Mouse (Mus musculus) testis, postnatal 14 days (tissue): ENCODE data around the gene St3gal5.
"Not testable (repeated sequence)": the region's sequence is repeated elsewhere in the genome, so short reads cannot be mapped to it uniquely, and the experiment has no call there.

Experiments used
- DNase-seq: peaks from one replicate; pipeline ENCODE4 v3.0.0; 2021; ENCODE audit warnings: low spot score

Gene St3gal5

DNA sequence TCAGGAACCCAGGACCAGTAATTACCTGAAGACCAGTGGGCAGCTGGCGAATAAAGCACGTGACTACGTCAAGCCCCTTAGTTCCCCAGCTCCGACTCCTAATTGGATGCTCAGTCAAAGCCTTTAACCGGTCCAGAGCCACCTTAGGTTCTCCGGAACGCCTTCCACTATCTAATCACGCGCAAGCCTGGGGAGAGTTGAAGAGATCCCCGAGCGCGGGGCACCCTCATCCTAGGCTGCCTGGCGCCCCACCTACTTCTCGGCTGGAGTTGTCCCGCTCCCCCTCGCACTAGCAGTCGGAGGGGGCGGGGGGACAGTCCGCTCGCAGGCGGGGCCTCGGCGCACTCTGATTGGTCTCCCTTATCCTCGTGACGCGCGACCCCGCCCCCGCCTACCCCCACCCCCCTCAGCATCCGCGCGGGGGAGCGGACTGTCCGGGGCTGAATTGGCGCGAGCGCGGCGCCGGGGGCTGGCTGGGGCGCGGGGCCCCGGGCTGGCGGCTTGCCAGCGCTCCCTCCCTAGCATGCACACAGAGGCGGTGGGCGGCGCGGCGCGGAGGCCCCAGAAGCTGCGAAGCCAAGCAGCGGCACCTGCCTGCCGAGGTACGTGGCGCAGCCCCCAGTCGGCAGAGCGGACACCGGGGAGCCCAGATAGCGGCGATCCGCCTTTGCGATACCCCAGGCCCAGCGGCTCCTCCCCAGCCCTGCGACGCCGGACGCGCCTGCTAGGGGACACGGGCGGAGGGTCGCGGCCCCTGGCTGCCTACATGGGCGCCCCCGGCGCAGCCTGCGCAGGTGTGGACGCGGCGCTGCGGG lies at the start of gene St3gal5:
Gene St3gal5 (plus strand): TSS at position 412 of the 815 bp plus-strand sequence.
- DNase-seq = peak; percentile 93

DNA sequence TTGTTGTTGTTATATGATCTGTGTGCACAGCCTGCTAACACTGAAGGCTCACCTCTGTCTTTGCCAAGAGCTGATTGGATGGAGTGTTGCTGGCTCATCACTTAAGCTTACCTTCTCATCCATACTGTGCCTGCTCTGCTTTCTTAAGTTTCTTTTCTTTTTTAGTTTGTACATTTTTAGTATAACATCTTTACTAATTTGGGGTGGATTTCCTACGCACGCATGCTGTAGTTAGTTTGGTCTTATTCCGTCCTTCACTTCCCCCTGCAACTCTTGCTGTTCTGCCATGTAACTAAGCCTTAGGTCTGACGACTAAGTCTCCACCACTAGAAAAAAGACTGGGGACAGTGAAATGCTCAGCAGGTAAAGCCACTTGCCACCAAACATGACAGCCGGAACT lies 48.7 kb upstream of the St3gal5 start:
- no peak for DNase-seq

DNA sequence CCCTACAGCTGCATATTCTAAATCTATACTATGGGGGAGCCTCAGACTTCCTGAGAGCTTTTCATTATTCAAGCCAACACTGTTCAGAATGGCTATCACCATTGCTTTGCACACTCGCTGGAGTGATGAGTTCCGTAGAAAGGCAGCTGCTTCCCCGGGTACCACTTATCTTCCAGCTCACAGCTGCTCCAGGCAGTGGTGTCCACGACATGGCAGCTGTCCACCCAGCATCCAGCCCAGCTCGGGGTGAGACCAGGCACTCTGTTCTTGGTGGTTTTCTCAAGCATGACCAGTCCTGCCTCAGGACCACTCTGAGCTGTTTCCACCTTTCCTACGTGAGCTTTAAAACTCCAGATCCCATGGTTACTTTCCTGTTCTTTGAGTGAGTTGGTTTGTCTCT lies 47.5 kb upstream of the St3gal5 start:
- DNase-seq = no peak

DNA sequence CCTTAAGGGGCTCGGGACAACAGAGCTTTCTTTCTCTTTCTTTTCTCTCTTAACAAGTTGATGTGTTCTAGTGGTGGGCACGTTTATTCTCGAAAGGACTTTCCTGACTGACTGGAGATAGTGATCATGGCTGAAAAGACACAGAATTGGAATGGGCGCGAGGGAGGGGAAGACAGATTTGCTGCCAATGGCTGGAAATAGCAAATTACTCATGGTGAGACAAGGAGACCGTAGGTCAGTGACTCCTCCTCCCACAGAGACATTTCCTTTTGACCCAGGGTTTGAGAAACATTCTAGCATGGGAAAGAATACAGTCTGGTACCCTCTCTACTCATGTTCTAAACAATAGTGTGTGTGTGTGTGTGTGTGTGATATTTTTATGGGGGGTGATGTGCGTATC lies 46.6 kb upstream of the St3gal5 start:
- DNase-seq = no peak

DNA sequence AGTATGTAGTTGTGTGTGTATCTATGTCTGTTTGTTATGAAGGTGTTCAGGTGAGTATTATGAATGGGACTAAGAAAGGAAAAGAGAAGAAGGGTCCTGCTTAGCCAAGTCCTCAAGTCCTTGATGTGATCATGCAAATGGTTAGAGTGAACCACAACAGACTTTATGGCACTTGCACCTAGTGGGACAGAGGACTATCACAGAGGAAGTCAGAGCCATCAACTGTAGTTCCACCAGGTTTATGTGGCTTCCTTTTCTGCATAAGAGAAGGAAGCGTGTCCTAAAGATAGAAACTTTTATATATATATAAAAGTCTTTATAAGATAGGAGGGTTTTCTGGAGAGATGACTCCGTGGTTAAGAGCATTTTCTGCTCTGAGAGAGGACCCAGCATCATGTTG lies 46.1 kb upstream of the St3gal5 start:
- DNase-seq = no peak

DNA sequence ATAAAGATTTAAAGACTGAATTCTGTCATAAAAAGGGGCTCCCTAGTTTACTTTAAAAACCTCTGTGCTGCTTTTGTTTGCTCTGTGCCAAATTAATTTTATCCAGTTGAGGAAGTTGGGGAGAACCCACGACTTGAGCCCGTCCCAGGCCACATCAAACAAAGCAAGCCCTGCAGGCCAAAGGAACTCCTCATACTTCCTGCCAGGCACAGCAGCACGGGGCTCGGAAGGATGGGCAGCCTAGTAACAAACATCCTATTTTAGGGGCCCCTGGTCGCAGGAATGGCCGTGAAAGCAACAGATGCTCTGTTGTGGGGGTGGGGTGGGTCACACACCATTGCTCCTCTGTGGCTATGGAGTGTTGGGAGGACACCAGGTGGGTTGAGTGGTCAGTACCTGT lies 45.6 kb upstream of the St3gal5 start:
- DNase-seq = no peak

DNA sequence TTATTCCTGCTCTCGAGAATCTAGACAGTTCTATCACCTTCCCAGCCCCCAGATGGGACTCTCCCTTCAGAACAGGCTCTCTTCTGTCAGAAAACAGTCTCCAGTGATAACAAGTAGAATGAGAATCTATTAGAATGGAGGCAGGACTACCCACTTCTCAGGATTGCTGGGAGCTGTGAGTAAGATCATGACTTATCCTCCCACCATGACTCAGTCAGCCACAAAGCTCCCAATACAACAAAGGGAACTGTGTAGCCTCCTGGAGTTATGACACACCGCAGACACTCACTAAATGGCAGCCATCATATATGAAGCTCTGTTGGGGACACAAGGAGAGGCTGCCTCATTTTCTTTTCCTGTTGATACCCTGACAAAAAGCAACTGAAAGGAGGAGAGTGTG lies 40.8 kb upstream of the St3gal5 start:
- DNase-seq = no peak

DNA sequence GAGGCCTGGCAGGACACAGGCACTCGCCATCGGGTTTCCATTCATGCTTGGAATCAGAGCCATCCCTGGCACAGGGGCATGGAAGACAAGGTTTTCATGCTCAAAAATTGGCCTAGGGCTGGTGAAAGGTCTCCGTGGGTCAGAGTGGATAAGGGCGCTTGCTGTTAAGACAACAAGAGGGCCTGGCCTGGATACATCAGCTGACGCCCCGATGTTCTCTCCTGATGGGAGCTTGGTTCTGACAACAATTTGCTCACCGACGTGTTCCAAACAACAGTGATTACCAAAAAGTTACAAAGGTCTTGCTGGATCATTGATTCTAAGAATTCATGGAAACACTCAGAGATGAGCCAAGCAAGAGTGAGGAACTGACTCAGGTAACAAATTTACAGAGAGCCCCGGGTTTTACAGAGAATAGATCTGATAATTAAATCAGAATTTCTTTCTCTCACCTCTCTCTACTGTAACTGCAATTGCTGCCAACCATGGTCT lies 38.9 kb upstream of the St3gal5 start:
- no peak for DNase-seq

DNA sequence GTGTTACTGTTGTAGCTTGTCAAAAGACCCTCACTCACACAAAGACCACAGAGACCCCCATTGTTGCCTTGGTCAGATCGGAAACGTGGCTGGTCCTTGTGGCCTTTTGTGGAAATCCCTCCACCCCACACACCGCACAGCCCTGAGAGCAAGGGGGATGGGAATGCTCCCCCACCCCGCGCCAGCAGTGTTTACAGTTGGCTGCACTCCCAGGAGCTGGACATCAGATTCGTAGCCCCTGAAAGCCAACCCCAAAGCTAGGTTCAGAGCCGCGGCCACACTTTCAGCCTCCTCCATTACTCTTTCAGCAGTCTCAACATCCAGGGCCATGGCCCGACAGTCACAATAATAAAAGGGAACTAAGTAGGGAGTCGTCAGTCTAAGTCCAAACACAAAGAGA lies 36.7 kb upstream of the St3gal5 start:
- DNase-seq = not testable (repeated sequence)

DNA sequence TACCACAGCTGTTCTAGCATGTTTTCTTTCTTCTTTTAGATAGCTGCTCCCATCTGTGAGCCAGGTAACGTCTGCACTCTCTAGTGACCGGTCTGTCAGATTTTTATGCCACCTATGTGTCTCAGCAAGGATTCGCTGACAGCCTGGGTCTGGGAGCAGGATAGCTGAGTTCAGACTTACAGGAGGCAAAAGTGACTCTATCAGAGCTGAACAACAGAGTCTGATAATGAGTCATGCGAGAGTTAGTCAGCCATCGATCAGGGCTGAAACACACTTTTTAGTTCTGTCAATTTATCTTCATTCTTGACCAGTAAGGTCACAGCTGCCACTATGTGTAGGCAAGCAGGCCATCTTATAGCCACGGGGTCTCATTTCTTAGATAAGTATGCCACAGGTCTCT lies 33.7 kb upstream of the St3gal5 start:
- DNase-seq = no peak

DNA sequence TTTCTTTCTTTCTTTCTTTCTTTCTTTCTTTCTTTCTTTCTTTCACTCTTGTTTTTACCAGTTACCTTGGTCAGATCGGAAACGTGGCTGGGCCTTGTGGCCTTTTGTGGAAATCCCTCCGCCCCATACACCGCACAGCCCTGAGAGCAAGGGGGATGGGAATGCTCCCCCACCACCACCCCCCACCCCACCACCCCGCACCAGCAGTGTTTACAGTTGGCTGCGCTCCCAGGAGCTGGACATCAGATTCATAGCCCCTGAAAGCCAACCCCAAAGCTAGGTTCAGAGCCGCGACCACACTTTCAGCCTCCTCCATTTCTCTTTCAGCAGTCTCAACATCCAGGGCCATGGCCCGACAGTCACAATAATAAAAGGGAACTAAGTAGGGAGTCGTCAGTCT lies 31.4 kb upstream of the St3gal5 start:
- DNase-seq = no peak

DNA sequence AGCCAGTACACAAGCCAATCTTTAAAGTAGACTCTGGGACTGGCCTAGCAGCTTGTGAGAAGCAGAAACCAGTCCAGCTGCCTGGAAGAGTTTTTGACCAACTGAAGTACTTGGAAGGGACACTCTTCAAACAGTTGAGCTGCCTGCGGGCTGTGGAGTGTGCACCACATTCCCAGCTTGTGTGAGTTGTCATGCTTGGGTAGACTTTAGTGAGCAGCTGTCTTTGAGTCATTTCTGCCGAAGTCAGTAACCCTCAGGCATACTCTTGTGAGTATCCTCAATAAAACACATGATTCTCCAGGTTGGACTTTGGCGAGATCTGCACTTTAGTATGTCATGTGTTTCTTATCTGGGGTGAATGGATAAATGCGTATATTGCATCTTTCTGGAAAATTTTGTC lies 29.0 kb upstream of the St3gal5 start:
- no peak for DNase-seq

DNA sequence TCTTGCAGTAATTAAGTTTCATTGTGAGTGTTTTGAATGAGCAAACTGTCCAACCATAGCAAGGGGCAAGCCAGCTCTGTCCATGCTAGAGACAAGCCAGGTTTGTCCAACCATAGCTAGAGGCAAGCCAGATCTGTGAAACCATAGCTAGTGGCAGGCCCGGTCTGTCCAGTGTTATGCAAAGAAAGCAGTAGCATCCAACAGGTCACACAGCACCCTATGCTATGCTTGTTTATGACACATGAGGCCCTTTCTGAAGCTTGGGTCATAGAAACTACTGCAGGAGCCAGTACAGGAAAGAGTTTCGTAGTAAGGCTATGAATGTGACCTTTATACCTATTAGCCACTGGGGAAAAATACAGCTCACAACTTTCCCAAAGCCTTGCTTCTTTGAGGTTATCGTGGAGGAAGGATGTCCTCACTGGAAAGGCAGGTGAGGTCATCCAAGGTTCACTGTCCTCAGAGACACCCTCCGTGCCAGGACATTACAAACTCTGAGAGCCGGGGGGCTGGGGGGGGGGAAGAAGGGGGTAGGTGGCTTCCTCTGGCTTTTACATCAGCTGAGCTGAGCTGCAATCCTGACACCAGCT lies 26.0 kb upstream of the St3gal5 start:
- DNase-seq = no peak

DNA sequence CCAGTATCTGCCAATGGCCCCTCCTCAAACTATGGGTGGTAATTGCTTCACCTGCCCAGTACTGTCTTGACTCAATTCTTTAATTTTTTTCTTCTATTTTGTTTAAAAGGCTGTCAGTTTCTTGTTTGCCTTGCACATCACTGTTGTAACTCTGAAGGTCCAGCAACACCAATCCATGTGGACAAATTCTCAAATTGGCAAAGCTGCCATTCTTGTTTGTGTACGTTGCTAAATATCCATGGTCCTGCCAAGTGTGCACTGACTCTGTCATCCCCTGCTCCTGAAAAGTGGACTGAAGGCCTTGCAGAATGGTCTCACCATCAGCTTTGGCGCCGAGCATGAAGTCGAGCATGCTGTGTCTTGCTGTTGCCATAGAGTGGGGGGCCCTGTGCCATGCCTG lies 23.6 kb upstream of the St3gal5 start:
- DNase-seq = no peak

DNA sequence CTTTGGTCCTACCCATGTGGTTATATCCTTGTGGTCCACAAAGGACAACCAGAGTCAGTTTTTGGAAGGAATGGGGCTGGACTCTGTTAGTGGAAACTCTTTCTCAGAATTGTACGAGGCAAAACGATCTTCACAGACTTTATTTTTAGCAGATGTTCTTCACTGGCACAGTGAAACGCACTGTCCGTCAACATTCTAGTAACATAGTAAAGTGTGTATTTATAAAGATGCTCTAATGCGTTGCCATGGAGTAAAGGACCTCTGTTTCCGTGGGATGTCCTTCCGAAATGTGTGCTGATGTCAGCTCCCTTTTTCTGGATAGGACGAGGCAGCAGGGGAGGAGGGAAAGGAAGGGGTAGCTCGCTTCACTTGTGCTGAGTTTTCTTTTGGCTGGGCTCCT lies 20.9 kb upstream of the St3gal5 start:
- DNase-seq = no peak

DNA sequence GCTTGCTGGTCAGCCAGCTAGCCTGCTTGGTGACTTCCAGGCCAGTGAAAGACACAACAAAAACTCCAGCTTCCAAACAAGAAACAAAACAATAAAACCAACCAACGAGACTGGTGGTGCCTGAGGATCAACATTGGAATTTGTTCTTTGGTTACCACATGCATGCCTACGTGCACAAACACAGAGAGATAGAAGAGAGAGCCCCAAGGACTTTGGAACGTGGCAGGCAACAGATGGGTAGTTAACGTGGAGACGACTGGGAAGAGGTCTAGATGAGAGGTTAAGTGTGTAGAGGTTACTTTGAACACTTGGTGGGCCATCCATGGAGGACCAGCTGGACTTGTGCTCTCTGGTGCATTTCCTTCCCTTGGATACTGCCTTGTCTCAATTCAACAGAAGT lies 19.2 kb upstream of the St3gal5 start:
- DNase-seq = no peak

DNA sequence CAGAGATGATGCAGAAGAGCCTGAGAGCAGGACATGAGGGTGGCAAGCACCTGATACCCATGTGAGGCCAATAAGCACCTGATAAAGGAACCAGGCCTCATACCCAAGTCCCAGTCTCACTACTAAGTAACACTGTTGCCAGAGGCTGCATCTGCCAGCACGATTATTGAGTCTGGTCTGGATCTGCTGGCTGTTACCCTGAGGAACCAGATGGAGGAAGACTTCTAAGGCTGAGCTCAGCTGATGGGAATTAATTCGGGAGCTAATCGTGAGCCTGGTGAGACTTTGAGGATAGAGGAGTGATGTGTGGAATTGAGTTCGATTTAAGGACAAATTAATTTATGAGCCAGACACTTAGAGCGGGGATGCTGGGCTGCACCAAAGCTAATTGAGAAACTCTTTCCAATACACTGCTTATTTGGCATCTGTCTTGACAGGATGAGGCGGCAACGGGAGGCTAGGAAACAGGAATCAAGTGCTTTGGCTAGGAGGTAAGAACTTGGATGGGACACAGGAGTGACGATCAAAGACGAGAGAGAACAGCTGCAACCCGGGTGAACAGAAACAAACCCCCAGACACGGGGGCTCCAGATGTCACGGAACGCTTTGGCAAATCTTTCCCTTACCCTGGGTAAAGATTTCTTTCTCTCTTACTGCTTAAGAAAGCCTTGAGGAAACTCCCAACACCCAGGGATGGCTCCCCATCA lies 15.9 kb upstream of the St3gal5 start:
- no peak for DNase-seq

DNA sequence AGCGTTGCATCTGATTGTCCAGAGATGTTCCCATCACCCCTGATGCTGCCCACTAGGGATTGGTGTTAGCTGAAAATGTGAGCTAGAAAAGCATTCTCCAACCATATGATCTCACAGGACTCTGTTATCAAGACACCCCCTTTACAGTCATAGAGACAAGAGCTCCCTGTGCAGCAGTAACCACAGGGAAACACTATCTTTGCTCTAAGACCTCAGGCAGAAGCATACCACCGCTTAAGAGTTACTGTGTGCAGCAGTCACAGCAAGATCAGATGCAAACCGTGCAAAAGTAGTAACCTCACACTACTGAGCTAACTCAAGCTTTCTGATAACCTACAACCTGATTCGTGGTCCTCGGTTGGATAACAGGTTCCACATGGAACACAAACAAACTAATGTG lies 10.0 kb upstream of the St3gal5 start:
- DNase-seq = no peak

DNA sequence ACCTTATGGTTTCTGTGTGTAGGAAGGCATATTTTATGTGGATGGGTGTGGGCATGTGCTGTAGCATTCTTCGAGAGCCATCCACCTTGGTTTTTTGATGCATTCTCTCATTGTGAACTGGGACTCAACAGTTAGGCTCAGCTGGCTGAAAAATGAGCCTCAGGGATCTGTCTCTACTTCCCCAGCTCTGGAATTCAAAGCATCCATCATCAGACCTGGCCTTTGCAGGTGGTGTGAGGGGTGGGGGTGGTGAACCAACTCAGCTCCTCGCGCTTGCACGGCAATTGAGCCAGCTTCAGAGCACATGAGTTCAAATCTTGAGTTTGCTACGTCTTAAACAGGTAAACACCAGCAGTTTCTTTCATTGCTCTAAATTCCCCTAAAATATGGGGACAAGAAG lies 7.5 kb upstream of the St3gal5 start:
- no peak for DNase-seq

DNA sequence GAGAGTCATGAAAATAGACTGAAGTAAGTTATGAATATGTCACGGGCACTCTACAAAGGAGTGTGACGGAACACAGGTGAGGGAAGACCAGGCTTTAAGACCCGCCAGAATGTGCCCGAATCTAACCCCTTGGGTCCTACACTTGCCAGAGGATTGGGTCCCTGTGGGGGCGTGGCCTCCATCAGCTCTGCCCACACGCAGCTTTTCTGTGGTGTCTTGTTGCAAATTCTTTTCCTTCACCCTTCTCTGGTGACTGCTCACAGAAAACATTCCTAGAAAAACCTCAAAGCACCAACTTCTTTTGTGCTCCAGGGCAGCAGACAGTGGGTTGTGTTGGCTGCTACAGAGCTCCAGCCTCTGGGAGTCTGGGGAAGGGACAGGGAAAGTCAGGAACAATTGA lies 6.4 kb upstream of the St3gal5 start:
- DNase-seq = no peak

DNA sequence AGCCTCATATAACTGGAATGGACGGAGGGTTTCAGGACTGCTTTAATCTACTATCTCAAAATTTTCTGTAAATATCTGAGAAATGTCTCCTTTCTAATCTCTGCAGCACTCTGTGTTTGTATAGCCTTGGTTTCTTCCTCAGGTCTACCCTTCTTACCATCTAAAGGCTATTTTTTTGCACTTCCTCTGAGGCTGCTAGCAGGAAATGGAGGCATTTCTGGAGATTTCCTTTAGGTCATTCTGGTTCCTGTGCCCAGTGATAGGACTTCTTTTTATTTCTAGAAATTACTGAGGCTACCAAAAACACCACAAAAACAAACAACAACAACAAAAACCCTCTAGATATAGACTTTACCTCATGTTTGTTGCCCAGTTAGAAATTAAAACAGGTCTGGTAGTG lies 4.3 kb upstream of the St3gal5 start:
- no peak for DNase-seq

DNA sequence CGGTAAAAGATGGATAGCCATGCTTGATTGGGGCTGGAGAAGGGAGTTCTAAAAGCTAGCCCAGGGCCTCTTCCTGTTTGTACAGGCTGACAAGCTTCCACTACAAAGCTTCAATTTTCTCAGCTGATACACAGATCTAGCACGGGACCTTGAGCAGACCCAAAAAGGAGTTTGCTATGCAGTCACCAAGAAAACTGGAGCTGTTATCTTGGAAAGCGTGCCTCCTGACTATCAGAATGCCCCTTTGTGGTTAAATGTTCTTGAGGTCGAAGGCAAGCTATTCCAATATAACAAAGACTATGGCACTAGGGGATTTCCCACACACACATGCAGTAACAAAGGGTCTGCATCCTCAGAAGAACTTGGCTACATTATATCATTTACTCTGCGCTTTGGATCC lies 1.2 kb upstream of the St3gal5 start:
- DNase-seq = peak; percentile 54

DNA sequence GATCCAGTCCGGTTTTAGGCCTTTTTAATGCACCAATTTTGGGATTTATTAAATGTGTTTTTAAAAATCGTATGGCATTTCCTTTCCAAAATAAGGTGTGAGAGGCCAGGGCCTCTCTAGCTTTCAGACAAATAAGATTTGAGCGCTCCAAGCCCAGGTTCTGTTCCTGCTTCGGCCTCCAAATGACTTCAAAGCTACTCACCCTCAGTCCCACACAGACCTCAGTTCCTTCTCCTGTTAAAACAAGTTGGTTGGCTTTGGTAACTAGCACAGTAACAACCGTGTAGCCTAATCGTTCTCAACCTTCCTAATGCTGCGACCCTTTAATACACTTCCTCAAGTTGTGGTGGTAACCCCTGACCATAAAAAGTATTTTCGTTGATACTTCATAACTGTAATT lies 723 bp upstream of the St3gal5 start:
- no peak for DNase-seq
